Mouse (Mus musculus): ENCODE data around the gene Zscan4d.
"Not testable (repeated sequence)": the region's sequence is repeated elsewhere in the genome, so short reads cannot be mapped to it uniquely, and the experiment has no call there.

The Zscan4d gene

DNA sequence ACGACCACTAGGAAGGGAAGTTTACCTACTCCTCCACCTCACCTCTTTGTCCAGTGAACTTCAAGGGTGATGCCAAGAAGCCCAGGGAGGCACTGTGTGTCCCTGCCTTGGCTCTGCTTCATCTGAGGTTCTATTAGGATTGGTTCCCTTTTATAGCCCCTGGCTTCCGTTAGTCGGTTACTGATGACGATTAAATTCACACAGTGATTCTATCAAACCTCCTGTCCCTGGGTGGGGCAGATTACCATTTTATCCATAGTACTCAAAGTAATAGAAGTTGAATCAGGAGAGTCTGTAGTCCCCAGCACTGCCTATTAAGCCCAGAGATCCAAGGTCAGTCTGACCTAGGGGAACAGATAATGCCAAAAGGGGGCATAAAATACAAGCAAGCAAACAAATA lies at the start of gene Zscan4d:
Zscan4d (minus strand) TSS at position 101 of the 400 bp plus-strand sequence.
- not testable (repeated sequence) for DNase-seq

- DNase-seq = not testable (repeated sequence)
Observed at GRCm38 (mm10) chr7:11158036-11158435, 7.9 kb downstream of the Zscan4d start.

Data from thymus, postnatal 36 days (tissue).